In genomic region chr4:65701848-65702247, GRCm38 (mm10) we compare ENCODE assay signal across 11 mouse cellular contexts.
"Had no signal": no experiment of that assay in that cellular context is flagged by ENCODE, and none has a peak within 500 bp of the region (broad histone marks: within the 10 kb centered on the region; RNA-seq: fewer than 3 reads in every experiment).

No protein-coding gene starts in this region.

- H3K36me3 ChIP-seq: limb, embryonic 15.5 days; liver, embryonic 13.5 days; neural tube, embryonic 15.5 days had no signal

- ATAC-seq: liver, postnatal 0 days had no signal

- H3K9ac ChIP-seq: limb, embryonic 15.5 days; liver, embryonic 13.5 days; liver, postnatal 0 days; neural tube, embryonic 15.5 days had no signal

- H3K4me2 ChIP-seq: limb, embryonic 15.5 days; liver, embryonic 13.5 days; neural tube, embryonic 15.5 days had no signal

- H3K27ac ChIP-seq: left cerebral cortex, adult 2 months; limb, embryonic 15.5 days; liver, embryonic 13.5 days; neural tube, embryonic 15.5 days had no signal

- H3K27me3 ChIP-seq: limb, embryonic 15.5 days; liver, embryonic 13.5 days; neural tube, embryonic 15.5 days had no signal

- H3K4me1 ChIP-seq: limb, embryonic 15.5 days; liver, embryonic 13.5 days had no signal

- H3K9me3 ChIP-seq: limb, embryonic 15.5 days; liver, embryonic 13.5 days; neural tube, embryonic 15.5 days had no signal

- H3K4me3 ChIP-seq: left cerebral cortex, adult 2 months; limb, embryonic 15.5 days; liver, embryonic 13.5 days; myocyte; neural tube, embryonic 15.5 days had no signal

- DNase-seq: kidney, adult 8-10 months; kidney, postnatal 25 days; liver, embryonic 13.5 days; liver, postnatal 0 days; right cerebral cortex, adult 18-20 months; right cerebral cortex, postnatal 25 days; thymus, postnatal 36 days had no signal
